Mouse (Mus musculus) c-Kit-negative CD71-positive TER-119-positive erythroid progenitor cells, embryonic 14.5 days (primary cell): ENCODE data around the gene Fzd2.

ENCODE experiments used
- DNase-seq: peaks from one replicate; pipeline ENCODE4 v3.0.0-alpha.2; 2013; ENCODE audit warnings: low read depth, low spot score

Fzd2 gene

GRCm38 (mm10) chr11:102619449-102619848 lies 15.3 kb downstream of the Fzd2 start:
- DNase-seq: no peak

- DNase-seq: no peak
Measured at GRCm38 (mm10) chr11:102623876-102624789, 19.9 kb downstream of the Fzd2 start.

- DNase-seq: no peak
Measured at GRCm38 (mm10) chr11:102624888-102625407, 20.8 kb downstream of the Fzd2 start.

GRCm38 (mm10) chr11:102627171-102627931 lies 23.2 kb downstream of the Fzd2 start:
- no peak for DNase-seq

- no peak for DNase-seq
Measured at GRCm38 (mm10) chr11:102628529-102628928, 24.3 kb downstream of the Fzd2 start.

- DNase-seq: no peak
Measured at GRCm38 (mm10) chr11:102629375-102629774, 25.2 kb downstream of the Fzd2 start.

- no peak for DNase-seq
Measured at GRCm38 (mm10) chr11:102630731-102631130, 26.5 kb downstream of the Fzd2 start.

GRCm38 (mm10) chr11:102631203-102631602 lies 27.0 kb downstream of the Fzd2 start:
- no peak for DNase-seq

GRCm38 (mm10) chr11:102632725-102633124 lies 28.5 kb downstream of the Fzd2 start:
- DNase-seq: no peak

- DNase-seq: no peak
Measured at GRCm38 (mm10) chr11:102633379-102633778, 29.2 kb downstream of the Fzd2 start.

- DNase-seq: no peak
Measured at GRCm38 (mm10) chr11:102636887-102637286, 32.7 kb downstream of the Fzd2 start.

- no peak for DNase-seq
Measured at GRCm38 (mm10) chr11:102643891-102644382, 39.7 kb downstream of the Fzd2 start.

GRCm38 (mm10) chr11:102646226-102646625 lies 42.0 kb downstream of the Fzd2 start:
- DNase-seq: no peak

GRCm38 (mm10) chr11:102647885-102648284 lies 43.7 kb downstream of the Fzd2 start:
- DNase-seq: no peak

GRCm38 (mm10) chr11:102651381-102651780 lies 47.2 kb downstream of the Fzd2 start:
- peak; percentile 13 for DNase-seq

- DNase-seq: no peak
Measured at GRCm38 (mm10) chr11:102652844-102653243, 48.6 kb downstream of the Fzd2 start.

GRCm38 (mm10) chr11:102655888-102656287 lies 51.7 kb downstream of the Fzd2 start:
- DNase-seq: no peak

- DNase-seq: no peak
Measured at GRCm38 (mm10) chr11:102656326-102656926, 52.2 kb downstream of the Fzd2 start.

GRCm38 (mm10) chr11:102656931-102657330 lies 52.7 kb downstream of the Fzd2 start:
- no peak for DNase-seq
